Mouse (Mus musculus) forelimb bud, embryonic 11.5 days (tissue): ENCODE results near the gene Ngly1.

ENCODE experiments used
- DNase-seq: peaks from one replicate; pipeline ENCODE4 v3.0.0-alpha.2; 2012; ENCODE audit warnings: low read depth, low spot score

The Ngly1 gene

GRCm38 (mm10) chr14:16249171-16249874 lies at the start of gene Ngly1, which contains the start of gene Oxsm:
Ngly1 (plus strand) TSS chr14:16249280.
Oxsm (minus strand) TSS chr14:16249808.
- peak; percentile 79 for DNase-seq

GRCm38 (mm10) chr14:16200220-16200912 lies 48.7 kb upstream of the Ngly1 start:
- DNase-seq: no peak

GRCm38 (mm10) chr14:16200969-16201638 lies 48.0 kb upstream of the Ngly1 start:
- DNase-seq: peak; percentile 38

- DNase-seq: no peak
These were observed 47.4 kb upstream of the Ngly1 start for GRCm38 (mm10) chr14:16201673-16202072.

GRCm38 (mm10) chr14:16207722-16208121 lies 41.4 kb upstream of the Ngly1 start:
- DNase-seq: no peak

- peak; percentile 38 for DNase-seq
These were observed 30.1 kb upstream of the Ngly1 start for GRCm38 (mm10) chr14:16219015-16219414.

GRCm38 (mm10) chr14:16229395-16229794 lies 19.7 kb upstream of the Ngly1 start:
- no peak for DNase-seq

- no peak for DNase-seq
These were observed 18.5 kb upstream of the Ngly1 start for GRCm38 (mm10) chr14:16230581-16230980.

GRCm38 (mm10) chr14:16233515-16233914 lies 15.6 kb upstream of the Ngly1 start:
- no peak for DNase-seq

- DNase-seq: no peak
These were observed 12.6 kb upstream of the Ngly1 start for GRCm38 (mm10) chr14:16236466-16236865.

GRCm38 (mm10) chr14:16242193-16242815 lies 6.8 kb upstream of the Ngly1 start:
- no peak for DNase-seq

GRCm38 (mm10) chr14:16242947-16243602 lies 6.0 kb upstream of the Ngly1 start:
- DNase-seq: peak; percentile 82

- DNase-seq: no peak
These were observed 5.4 kb upstream of the Ngly1 start for GRCm38 (mm10) chr14:16243603-16244209.

GRCm38 (mm10) chr14:16244370-16244769 lies 4.7 kb upstream of the Ngly1 start:
- DNase-seq: no peak

GRCm38 (mm10) chr14:16245127-16245526 lies 4.0 kb upstream of the Ngly1 start:
- no peak for DNase-seq

GRCm38 (mm10) chr14:16246340-16246912 lies 2.7 kb upstream of the Ngly1 start:
- DNase-seq: no peak

GRCm38 (mm10) chr14:16248135-16248534 lies 945 bp upstream of the Ngly1 start:
- no peak for DNase-seq

- DNase-seq: no peak
These were observed 400 bp upstream of the Ngly1 start for GRCm38 (mm10) chr14:16248603-16249157.

- no peak for DNase-seq
These were observed 1.0 kb downstream of the Ngly1 start for GRCm38 (mm10) chr14:16250099-16250498.

GRCm38 (mm10) chr14:16255745-16256144 lies 6.7 kb downstream of the Ngly1 start:
- DNase-seq: no peak
